Mouse (Mus musculus) MEL (cell line): ENCODE results near the gene Kdm5a. TPM values are rescaled to one million over a fixed set of nuclear protein-coding genes. Genes with fewer than 3 reads are reported as not detected.

ENCODE experiments used
- DNase-seq: peaks from one replicate; pipeline ENCODE4 v3.0.0; 2011; ENCODE audit warnings: low read depth, low spot score
- H3K27ac ChIP-seq: 2 replicates; pipeline ENCODE4 v1.5.1; 2012; ENCODE audit warnings: low read depth, mild to moderate bottlenecking, control low read depth, low read length, moderate library complexity; ENCODE audit not compliant: control insufficient read depth
- H3K27me3 ChIP-seq, 2 experiments: fragments of 150-350 bp in 1 of 2; sonication (generic) in 1 of 2; 2 replicates each; pipeline ENCODE4 v1.6.1; 2012; ENCODE audit warnings: low read length in 2 of 2, mild to moderate bottlenecking in 2 of 2, improper control_type of control experiment in 1 of 2, moderate library complexity in 1 of 2; ENCODE audit not compliant: insufficient read depth in 2 of 2, control insufficient read depth in 1 of 2
- H3K36me3 ChIP-seq, 2 experiments: 2 replicates each; pipeline ENCODE4 v1.6.1; 2012 to 2014; ENCODE audit warnings: low read length in 2 of 2, improper control_type of control experiment in 1 of 2, inconsistent platforms in 1 of 2, mild to moderate bottlenecking in 1 of 2; ENCODE audit not compliant: insufficient read depth in 2 of 2, control insufficient read depth in 1 of 2
- H3K4me1 ChIP-seq, 2 experiments: fragments of 150-350 bp in 1 of 2; sonication (generic) in 1 of 2; 2 replicates each; pipeline ENCODE4 v1.6.1; 2012; ENCODE audit warnings: low read length in 2 of 2, improper control_type of control experiment in 1 of 2, mild to moderate bottlenecking in 1 of 2; ENCODE audit not compliant: insufficient read depth in 2 of 2, control insufficient read depth in 1 of 2
- H3K4me3 ChIP-seq, 2 experiments: fragments of 150-350 bp in 1 of 2; sonication (generic) in 1 of 2; 2 replicates each; pipeline ENCODE4 v1.5.1; 2012; ENCODE audit warnings: low read depth in 2 of 2, low read length in 2 of 2, mild to moderate bottlenecking in 2 of 2, moderate library complexity in 2 of 2, control low read depth in 1 of 2, improper control_type of control experiment in 1 of 2; ENCODE audit not compliant: control insufficient read depth in 1 of 2, insufficient read depth in 1 of 2
- H3K79me2 ChIP-seq: 2 replicates; pipeline ENCODE4 v1.6.1; 2012; ENCODE audit warnings: mild to moderate bottlenecking, low read length, moderate library complexity; ENCODE audit not compliant: control insufficient read depth, poor library complexity, insufficient read depth
- H3K9ac ChIP-seq: 2 replicates; pipeline ENCODE4 v1.6.1; 2012; ENCODE audit warnings: low read depth, mild to moderate bottlenecking, control low read depth, low read length, moderate library complexity; ENCODE audit not compliant: control insufficient read depth, poor library complexity, severe bottlenecking
- H3K9me3 ChIP-seq: fragments of 150-350 bp; sonication (generic); replicated peaks from 2 replicates; pipeline ENCODE4 v1.6.1; 2012; ENCODE audit warnings: mild to moderate bottlenecking, low read length, improper control_type of control experiment, moderate library complexity; ENCODE audit not compliant: insufficient read depth
- BHLHE40 ChIP-seq: IDR thresholded peaks from 2 replicates; pipeline ENCODE4 v1.6.1; 2012; ENCODE audit warnings: low read depth, mild to moderate bottlenecking, inconsistent platforms, low read length, improper control_type of control experiment, borderline replicate concordance
- CHD1 ChIP-seq: IDR thresholded peaks from 2 replicates; pipeline ENCODE4 v1.6.1; 2012; ENCODE audit warnings: low read depth, mild to moderate bottlenecking, inconsistent platforms, low read length, improper control_type of control experiment
- CTCF ChIP-seq, 3 experiments: IDR thresholded peaks in 2 of 3; conservative IDR thresholded peaks in 1 of 3; 2 replicates each; pipeline ENCODE4 v1.5.1; 2011 to 2012; ENCODE audit warnings: low read length in 3 of 3, low read depth in 2 of 3, mild to moderate bottlenecking in 2 of 3, improper control_type of control experiment in 1 of 3, inconsistent platforms in 1 of 3, mixed read lengths in 1 of 3, moderate library complexity in 1 of 3; ENCODE audit not compliant: control insufficient read depth in 1 of 3, insufficient read depth in 1 of 3, poor library complexity in 1 of 3, severe bottlenecking in 1 of 3
- E2F4 ChIP-seq: IDR thresholded peaks from 2 replicates; pipeline ENCODE4 v1.6.1; 2011; ENCODE audit warnings: low read depth, low read length, improper control_type of control experiment, borderline replicate concordance
- ELF1 ChIP-seq: IDR thresholded peaks from 2 replicates; pipeline ENCODE4 v1.6.1; 2014; ENCODE audit warnings: low read depth, mild to moderate bottlenecking, inconsistent platforms, low read length, improper control_type of control experiment, moderate library complexity
- EP300 ChIP-seq, 2 experiments: IDR thresholded peaks; 2 replicates each; pipeline ENCODE4 v1.6.1; 2011; ENCODE audit warnings: improper control_type of control experiment in 2 of 2, low read length in 2 of 2, low read depth in 1 of 2, mild to moderate bottlenecking in 1 of 2
- GABPA ChIP-seq: IDR thresholded peaks from 2 replicates; pipeline ENCODE4 v1.6.1; 2012; ENCODE audit warnings: low read depth, mild to moderate bottlenecking, inconsistent platforms, low read length, improper control_type of control experiment, moderate library complexity
- GATA1 ChIP-seq: IDR thresholded peaks from 2 replicates; pipeline ENCODE4 v1.6.1; 2011; ENCODE audit warnings: low read depth, low read length, improper control_type of control experiment
- KAT2A ChIP-seq: conservative IDR thresholded peaks from 2 replicates; pipeline ENCODE4 v1.6.1; 2012; ENCODE audit warnings: low read depth, low read length, improper control_type of control experiment, inconsistent platforms
- MAFK ChIP-seq: IDR thresholded peaks from 2 replicates; pipeline ENCODE4 v1.6.1; 2011; ENCODE audit warnings: low read depth, mild to moderate bottlenecking, low read length, improper control_type of control experiment, borderline replicate concordance
- MEF2A ChIP-seq: IDR thresholded peaks from 2 replicates; pipeline ENCODE4 v1.6.1; 2014; ENCODE audit warnings: low read depth, mild to moderate bottlenecking, inconsistent platforms, low read length, improper control_type of control experiment; ENCODE audit not compliant: poor library complexity, insufficient replicate concordance, severe bottlenecking; ENCODE audit errors: extremely low read depth
- MXI1 ChIP-seq: IDR thresholded peaks from 2 replicates; pipeline ENCODE4 v1.6.1; 2011; ENCODE audit warnings: mild to moderate bottlenecking, low read depth, low read length, improper control_type of control experiment
- MYC ChIP-seq: IDR thresholded peaks from 2 replicates; pipeline ENCODE4 v1.6.1; 2011; ENCODE audit warnings: low read depth, mild to moderate bottlenecking, low read length, improper control_type of control experiment, moderate library complexity
- NRF1 ChIP-seq: IDR thresholded peaks from 2 replicates; pipeline ENCODE4 v1.6.1; 2014; ENCODE audit warnings: low read depth, mild to moderate bottlenecking, inconsistent platforms, low read length, improper control_type of control experiment, moderate library complexity; ENCODE audit not compliant: poor library complexity, insufficient read depth, severe bottlenecking
- POLR2A ChIP-seq, 2 experiments: IDR thresholded peaks; 2 replicates each; pipeline ENCODE4 v1.6.1; 2011 to 2012; ENCODE audit warnings: low read length in 2 of 2, mild to moderate bottlenecking in 2 of 2, control low read depth in 1 of 2, improper control_type of control experiment in 1 of 2, low read depth in 1 of 2, moderate library complexity in 1 of 2; ENCODE audit not compliant: control insufficient read depth in 1 of 2, insufficient read depth in 1 of 2, poor library complexity in 1 of 2
- RAD21 ChIP-seq: IDR thresholded peaks from 2 replicates; pipeline ENCODE4 v1.6.1; 2011; ENCODE audit warnings: mild to moderate bottlenecking, low read depth, low read length, improper control_type of control experiment
- SIN3A ChIP-seq: IDR thresholded peaks from 2 replicates; pipeline ENCODE4 v1.6.1; 2012; ENCODE audit warnings: low read length, improper control_type of control experiment, inconsistent platforms
- SMC3 ChIP-seq: IDR thresholded peaks from 2 replicates; pipeline ENCODE4 v1.6.1; 2011; ENCODE audit warnings: low read depth, low read length, improper control_type of control experiment
- TAL1 ChIP-seq: IDR thresholded peaks from 2 replicates; pipeline ENCODE4 v1.6.1; 2012; ENCODE audit warnings: mild to moderate bottlenecking, inconsistent platforms, low read length, moderate library complexity, mixed read lengths
- TBP ChIP-seq: IDR thresholded peaks from 2 replicates; pipeline ENCODE4 v1.8.0; 2011; ENCODE audit warnings: low read depth, low read length, improper control_type of control experiment
- TCF12 ChIP-seq: IDR thresholded peaks from 2 replicates; pipeline ENCODE4 v1.6.1; 2014; ENCODE audit warnings: low read depth, mild to moderate bottlenecking, inconsistent platforms, low read length, improper control_type of control experiment, moderate library complexity
- ZC3H11A ChIP-seq: IDR thresholded peaks from 2 replicates; pipeline ENCODE4 v1.6.1; 2012; ENCODE audit warnings: low read depth, mild to moderate bottlenecking, inconsistent platforms, low read length, improper control_type of control experiment
- ZMIZ1 ChIP-seq: IDR thresholded peaks from 2 replicates; pipeline ENCODE4 v1.6.1; 2012; ENCODE audit warnings: low read depth, mild to moderate bottlenecking, inconsistent platforms, low read length, improper control_type of control experiment, moderate library complexity
- ZNF384 ChIP-seq: IDR thresholded peaks from 2 replicates; pipeline ENCODE4 v1.6.1; 2012; ENCODE audit warnings: low read depth, mild to moderate bottlenecking, inconsistent platforms, low read length, improper control_type of control experiment
- polyA plus RNA-seq, 2 experiments: library from polyadenylated mRNA; stranded (reverse) in 1 of 2; unstranded in 1 of 2; fragments of >175 nt in 1 of 2; fragments of >200 nt in 1 of 2; gene quantifications; 2 replicates each; pipeline versions ENCODE4 v1.2.1 to v1.2.4; 2012; ENCODE audit warnings: low replicate concordance in 2 of 2, low read depth in 1 of 2; ENCODE audit not compliant: insufficient read length in 2 of 2, insufficient read depth in 1 of 2, missing spikeins in 1 of 2
- total RNA-seq: library from RNA; depleted of rRNA; stranded (reverse); fragments of 300-350 nt; gene quantifications from 2 replicates; pipeline ENCODE4 v1.2.3, GENCODE M21; 2012

Gene Kdm5a
- total and polyA plus RNA-seq, 3 experiments, result 45.7 to 303 (median 121) TPM

GRCm38 (mm10) chr6:120463884-120464283 lies 100.0 kb downstream of the Kdm5a start (continued):
- TF ChIP-seq ZNF384 (no peak; the same call in 1 of the 2 replicates), MEF2A (no peak), TAL1 (no peak), NRF1 (no peak), KAT2A (no peak), CHD1 (no peak), MYC (0 out of 2 replicates have a peak, but pooled peaks have one; percentile 63), TBP (peak; percentile 47; the same call in 1 of the 2 replicates), BHLHE40 (peak; percentile 25; the same call in 1 of the 2 replicates), EP300 (IDR thresholded peaks at IDR 0.05; ENCODE audit: low read depth in 1 of 2, low read length in 2 of 2) (peak; percentile 11 to 68; a peak in 2 of 4 replicates), ZMIZ1 (no peak), POLR2A (IDR thresholded peaks at IDR 0.05; ENCODE audit: control insufficient read depth in 1 of 2, insufficient read depth in 1 of 2, low read depth in 1 of 2, low read length in 2 of 2, poor library complexity in 1 of 2) (no peak), RAD21 (no peak), MAFK (no peak), MXI1 (peak; percentile 98), E2F4 (no peak)

- H3K36me3 ChIP-seq, result peaks cover 0 to 34% of the 10 kb centered on the region in 2 experiments; a peak in 2 of 4 replicates
- peaks cover 44% of the 10 kb centered on the region for H3K79me2 ChIP-seq
- peak overlapping the region; percentile 88 for H3K4me3 ChIP-seq
- peaks cover 23 to 35% of the 10 kb centered on the region in 2 experiments for H3K4me1 ChIP-seq
- TF ChIP-seq MYC (no peak), ELF1 (no peak), SIN3A (peak; percentile 6; the same call in 1 of the 2 replicates), GABPA (no peak), E2F4 (no peak), TCF12 (no peak), SMC3 (no peak), GATA1 (0 out of 2 replicates have a peak, but pooled peaks have one; percentile 10), ZC3H11A (no peak), BHLHE40 (no peak), KAT2A (no peak), POLR2A (IDR thresholded peaks at IDR 0.05; ENCODE audit: control insufficient read depth in 1 of 2, insufficient read depth in 1 of 2, low read depth in 1 of 2, low read length in 2 of 2, poor library complexity in 1 of 2) (no peak), CTCF (IDR thresholded peaks at IDR 0.05 in 2 of 3, conservative IDR thresholded peaks at IDR 0.05 in 1 of 3; ENCODE audit: control insufficient read depth in 1 of 3, insufficient read depth in 1 of 3, low read depth in 2 of 3, low read length in 3 of 3, poor library complexity in 1 of 3, severe bottlenecking in 1 of 3) (no peak), NRF1 (no peak)
- H3K9me3 ChIP-seq, result no peaks in the 10 kb centered on the region
- peak overlapping the region; percentile 93 for H3K9ac ChIP-seq
- no peaks in the 10 kb centered on the region for H3K27me3 ChIP-seq
- DNase-seq, result no peak
- H3K27ac ChIP-seq, result peak overlapping the region; percentile 32
These were observed 100.5 kb downstream of the Kdm5a start for GRCm38 (mm10) chr6:120464406-120464939.
